Mouse (Mus musculus): ENCODE measurements at regions not wholly inside any gene's neighbourhood (a gene's known extent, or its start where the extent isn't known, plus 50 kb on each side); places are given as distances from the start of the nearest gene placed in this dataset.

DNA sequence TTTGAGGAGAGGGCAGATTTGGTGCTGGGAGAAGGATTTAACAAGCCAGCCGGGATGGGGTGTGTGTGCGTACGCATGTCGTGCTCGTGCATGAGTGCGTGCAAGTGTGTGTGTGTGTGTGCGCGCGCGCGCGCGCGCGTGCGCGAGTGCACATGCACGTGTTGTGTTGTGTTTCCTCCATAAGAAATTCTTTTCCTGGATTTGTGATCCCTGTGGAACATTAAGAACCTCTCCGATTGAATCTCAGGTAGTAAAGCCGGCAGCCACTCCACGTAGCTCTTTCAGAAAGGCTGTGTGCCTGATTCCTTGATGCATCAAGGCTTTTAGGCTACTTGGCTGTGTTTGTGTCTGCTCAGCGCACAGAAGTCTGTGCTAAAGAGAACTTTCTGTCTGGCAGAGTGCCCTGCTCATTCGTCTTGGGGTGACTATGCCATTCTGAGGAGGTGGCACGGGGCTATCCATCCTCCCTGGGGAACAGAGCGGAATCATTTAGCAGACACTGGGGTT, 62.7 kb upstream of the Sox4 start:
- no peak for DNase-seq

DNA sequence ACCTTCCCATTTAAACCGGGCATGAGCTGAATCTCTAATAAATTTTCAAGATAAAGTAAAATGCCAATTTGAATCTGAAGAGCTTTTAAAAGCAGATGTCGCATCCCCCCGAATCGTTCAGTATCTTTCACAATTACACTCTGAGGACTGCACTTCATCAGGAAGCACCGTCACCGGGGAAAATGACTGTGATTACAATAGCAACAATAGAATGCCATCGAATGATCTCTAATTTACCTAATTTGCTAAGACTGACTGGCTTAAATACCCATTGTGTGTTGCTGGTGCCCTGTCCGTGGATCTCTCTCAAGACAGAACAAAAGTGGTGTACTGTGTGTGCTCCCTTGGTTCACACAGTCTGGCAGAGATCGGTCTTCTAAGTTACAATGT, 62.1 kb upstream of the Sox4 start:
- no peak for DNase-seq

DNA sequence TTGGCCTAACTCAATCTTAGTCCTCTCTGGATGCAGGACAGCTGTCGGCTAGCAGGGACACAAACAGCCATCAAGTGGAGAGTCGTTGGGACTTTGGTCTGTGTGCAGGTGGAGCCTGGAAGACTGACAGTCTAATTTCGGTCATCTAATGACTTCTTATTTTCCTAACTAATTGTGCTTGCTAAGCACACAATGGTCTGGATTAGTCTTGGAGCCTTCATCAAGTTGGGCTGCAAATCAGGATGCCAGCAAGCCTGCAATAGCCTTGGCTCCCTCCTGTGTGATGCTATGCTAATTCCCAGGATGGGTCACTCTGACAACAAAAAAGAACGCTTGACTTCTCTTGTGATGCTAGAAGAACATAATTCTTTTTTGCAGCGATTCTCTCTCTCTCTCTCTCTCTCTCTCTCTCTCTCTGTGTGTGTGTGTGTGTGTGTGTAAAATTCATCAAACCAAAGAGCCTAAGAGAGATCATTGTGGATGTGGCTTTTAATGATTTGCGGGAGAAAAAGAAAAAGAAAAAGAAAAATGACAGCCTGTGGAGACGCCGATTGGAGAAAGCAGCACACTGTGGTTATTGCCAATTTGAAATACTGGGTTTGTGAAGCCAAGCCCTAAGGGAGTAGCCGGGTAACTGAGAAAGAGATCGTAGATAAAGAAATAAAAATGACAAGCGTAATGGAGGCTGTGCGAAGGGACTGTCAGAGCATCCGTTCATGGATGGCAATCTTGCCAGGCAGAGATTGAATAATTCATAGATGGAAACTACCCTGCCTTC, 61.5 kb upstream of the Sox4 start:
- no peak for DNase-seq

DNA sequence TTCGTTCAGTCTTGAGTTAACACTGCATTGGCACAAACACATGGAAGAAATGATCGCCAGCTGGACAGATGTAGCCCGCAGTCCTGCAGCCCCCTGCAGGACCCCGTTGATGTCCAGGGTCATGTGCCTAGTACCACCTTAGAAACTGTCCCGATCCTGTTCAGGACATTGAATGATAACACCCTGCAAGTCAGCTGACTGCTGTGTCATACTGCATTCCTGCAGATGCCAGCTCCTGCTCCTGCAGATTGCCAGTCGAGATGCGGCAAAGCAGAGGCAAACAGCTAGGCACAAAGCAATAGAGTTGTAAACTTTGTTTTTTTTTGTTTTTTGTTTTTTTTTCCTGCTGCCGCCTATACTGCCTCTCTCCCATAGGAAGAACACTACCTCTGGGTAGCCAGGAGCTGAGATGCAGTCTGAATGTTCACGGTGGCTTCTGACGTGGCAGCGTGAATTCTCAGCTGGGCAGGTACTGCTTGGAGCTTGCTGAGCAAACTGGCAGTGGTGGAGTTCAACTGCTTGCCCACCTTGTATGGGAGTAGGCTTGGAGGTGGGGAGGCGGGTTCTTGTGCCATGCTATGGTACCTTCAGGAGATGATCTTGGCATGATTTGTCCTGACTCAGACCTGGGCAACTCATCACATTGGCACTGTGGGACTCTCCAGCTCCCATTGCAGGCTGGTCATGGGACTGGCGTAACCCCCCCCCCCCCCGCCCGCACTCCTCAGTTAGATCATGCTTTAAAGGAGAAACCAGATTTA, 60.7 kb upstream of the Sox4 start:
- no peak for DNase-seq

GRCm38 (mm10) chr13:29006467-29006866, 53.0 kb upstream of the Sox4 start:
- DNase-seq: no peak
